ENCODE assay signal across 8 mouse cellular contexts in the genomic region with DNA sequence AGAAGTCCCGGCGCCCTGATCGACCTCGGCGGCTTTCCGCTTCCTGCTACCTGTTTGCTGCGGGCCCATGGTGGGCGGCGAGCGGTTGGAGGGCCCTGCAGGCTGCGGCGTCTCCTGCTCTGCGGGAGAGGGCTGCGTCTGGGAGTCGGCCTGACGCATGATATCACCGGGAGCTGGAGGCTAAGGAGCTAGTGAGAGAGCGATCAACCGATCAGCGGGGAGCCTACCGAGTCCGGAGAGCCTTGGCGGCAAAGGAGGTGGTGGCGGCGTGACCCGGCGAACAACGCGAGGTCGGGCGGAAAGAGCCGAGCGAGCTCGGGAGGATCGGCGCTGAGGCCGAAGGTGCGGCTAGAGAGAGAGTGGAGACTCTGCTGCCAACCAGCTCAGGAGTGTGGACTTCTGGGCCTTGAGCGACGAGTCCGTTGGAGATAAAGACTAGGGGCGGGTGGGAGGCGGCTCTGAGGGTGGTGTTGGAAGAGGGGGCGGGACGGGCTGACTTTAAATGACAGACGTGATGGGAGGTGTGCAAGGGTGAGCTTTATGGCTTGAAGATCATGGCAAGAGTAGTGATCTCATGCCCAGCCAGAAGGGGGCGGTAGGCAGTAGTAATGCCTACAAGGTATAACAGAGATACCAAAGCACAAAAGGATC. TPM values are rescaled to one million over a fixed set of nuclear protein-coding genes. Genes with fewer than 3 reads are reported as not detected.
DNase-seq lines count a peak whose midpoint lies in the region; ATAC-seq and TF ChIP-seq lines count a peak whose summit lies in the region.
"Had no signal": no experiment of that assay in that cellular context is flagged by ENCODE, and none has a peak within 500 bp of the region (broad histone marks: within the 10 kb centered on the region; RNA-seq: fewer than 3 reads in every experiment).

A gene (minus strand): TSS at position 437 of the 651 bp plus-strand sequence.

- H3K9me3 ChIP-seq in embryonic facial prominence, embryonic 13.5 days, result no peaks in the 10 kb centered on the region
- no peaks in the 10 kb centered on the region for H3K9me3 ChIP-seq in heart, embryonic 12.5 days (replicated peaks)
- H3K9me3 ChIP-seq in kidney, postnatal 0 days (replicated peaks; ENCODE audit: low read length), result no peaks in the 10 kb centered on the region
- no peaks in the 10 kb centered on the region for H3K9me3 ChIP-seq in limb, embryonic 15.5 days
- no peaks in the 10 kb centered on the region for H3K9me3 ChIP-seq in midbrain, postnatal 0 days (ENCODE audit: low read length)

- H3K4me1 ChIP-seq in embryonic facial prominence, embryonic 13.5 days, result no peaks in the 10 kb centered on the region
- no peaks in the 10 kb centered on the region for H3K4me1 ChIP-seq in heart, embryonic 12.5 days (replicated peaks)
- no peaks in the 10 kb centered on the region for H3K4me1 ChIP-seq in kidney, postnatal 0 days (replicated peaks; ENCODE audit: insufficient read depth, low read length)
- H3K4me1 ChIP-seq in limb, embryonic 15.5 days, result no peaks in the 10 kb centered on the region
- no peaks in the 10 kb centered on the region for H3K4me1 ChIP-seq in midbrain, postnatal 0 days (ENCODE audit: insufficient read depth, low read length)

- H3K4me2 ChIP-seq in embryonic facial prominence, embryonic 13.5 days, result peak within 1 kb of the TSS; percentile 66
- peak within 1 kb of the TSS; percentile 76 for H3K4me2 ChIP-seq in heart, embryonic 12.5 days
- H3K4me2 ChIP-seq in kidney, postnatal 0 days (ENCODE audit: low read length), result peak within 1 kb of the TSS; percentile 67
- H3K4me2 ChIP-seq in limb, embryonic 15.5 days, result peak within 1 kb of the TSS; percentile 63
- H3K4me2 ChIP-seq in midbrain, postnatal 0 days (ENCODE audit: low read depth, low read length, poor library complexity, severe bottlenecking), result peak within 1 kb of the TSS; percentile 72

- no peaks in the 10 kb centered on the region for H3K27me3 ChIP-seq in embryonic facial prominence, embryonic 13.5 days
- H3K27me3 ChIP-seq in heart, embryonic 12.5 days (replicated peaks), result 0 out of 2 replicates have a peak, but pooled peaks cover 3% of the 10 kb centered on the region
- no peaks in the 10 kb centered on the region for H3K27me3 ChIP-seq in kidney, postnatal 0 days (ENCODE audit: insufficient read depth, low read length)
- H3K27me3 ChIP-seq in limb, embryonic 15.5 days, result no peaks in the 10 kb centered on the region
- H3K27me3 ChIP-seq in midbrain, postnatal 0 days (ENCODE audit: insufficient read depth, low read length), result no peaks in the 10 kb centered on the region

- DNase-seq in c-Kit-positive CD71-negative TER-119-negative erythroid progenitor cells, embryonic 14.5 days (ENCODE audit: low read depth), result peak; percentile 4
- DNase-seq in kidney, postnatal 0 days (ENCODE audit: low spot score), result peak; percentile 51
- DNase-seq in midbrain, postnatal 0 days (ENCODE audit: low spot score), result peak; percentile 55
- DNase-seq in testis, postnatal 10 days (ENCODE audit: low spot score), result peak; percentile 86

- 24% methylated on average over 47 of the region's 47 CpGs for WGBS in embryonic facial prominence, embryonic 13.5 days
- WGBS in heart, embryonic 12.5 days, result 14% methylated on average over 47 of the region's 47 CpGs
- 34% methylated on average over 47 of the region's 47 CpGs for WGBS in kidney, postnatal 0 days
- WGBS in limb, embryonic 15.5 days, result 19% methylated on average over 47 of the region's 47 CpGs
- WGBS in midbrain, postnatal 0 days, result 25% methylated on average over 45 of the region's 47 CpGs

- H3K4me3 ChIP-seq in embryonic facial prominence, embryonic 13.5 days, result peak within 1 kb of the TSS; percentile 51
- peak within 1 kb of the TSS; percentile 59 for H3K4me3 ChIP-seq in heart, embryonic 12.5 days
- peak within 1 kb of the TSS; percentile 34 for H3K4me3 ChIP-seq in kidney, postnatal 0 days (replicated peaks; ENCODE audit: low read depth, low read length)
- peak within 1 kb of the TSS; percentile 50 for H3K4me3 ChIP-seq in limb, embryonic 15.5 days
- H3K4me3 ChIP-seq in midbrain, postnatal 0 days (ENCODE audit: low read depth, low read length), result peak within 1 kb of the TSS; percentile 49

- H3K36me3 ChIP-seq in embryonic facial prominence, embryonic 13.5 days, result no peaks in the 10 kb centered on the region
- no peaks in the 10 kb centered on the region for H3K36me3 ChIP-seq in heart, embryonic 12.5 days
- no peaks in the 10 kb centered on the region for H3K36me3 ChIP-seq in kidney, postnatal 0 days (ENCODE audit: insufficient read depth, low read length)
- no peaks in the 10 kb centered on the region for H3K36me3 ChIP-seq in limb, embryonic 15.5 days
- no peaks in the 10 kb centered on the region for H3K36me3 ChIP-seq in midbrain, postnatal 0 days (ENCODE audit: insufficient read depth, low read length)

- peak within 1 kb of the TSS; percentile 76 for H3K9ac ChIP-seq in embryonic facial prominence, embryonic 13.5 days
- peak within 1 kb of the TSS; percentile 65 for H3K9ac ChIP-seq in heart, embryonic 12.5 days
- H3K9ac ChIP-seq in kidney, postnatal 0 days (ENCODE audit: low read depth, low read length), result peak within 1 kb of the TSS; percentile 59
- H3K9ac ChIP-seq in limb, embryonic 15.5 days, result peak within 1 kb of the TSS; percentile 39
- H3K9ac ChIP-seq in midbrain, postnatal 0 days (replicated peaks; ENCODE audit: low read length, poor library complexity, severe bottlenecking), result peak within 1 kb of the TSS; percentile 70

- TF ChIP-seq CTCF in kidney, postnatal 0 days (IDR thresholded peaks at IDR 0.05; ENCODE audit: low read depth), result peak; percentile 54
- TF ChIP-seq CTCF in midbrain, postnatal 0 days (IDR thresholded peaks at IDR 0.05), result peak; percentile 60

- ATAC-seq in embryonic facial prominence, embryonic 13.5 days (ENCODE audit: insufficient number of reproducible peaks, insufficient read depth, low FRiP score, low TSS enrichment, low read depth), result peak; percentile 81
- ATAC-seq in heart, embryonic 12.5 days (ENCODE audit: insufficient number of reproducible peaks, low FRiP score), result peak; percentile 86
- ATAC-seq in kidney, postnatal 0 days (replicated peaks; ENCODE audit: low FRiP score, low read depth), result peak; percentile 95
- peak; percentile 52; the same call in 1 of the 2 replicates for ATAC-seq in limb, embryonic 15.5 days (ENCODE audit: insufficient number of reproducible peaks, low FRiP score, low TSS enrichment, low read depth)
- ATAC-seq in midbrain, postnatal 0 days (ENCODE audit: low FRiP score), result peak; percentile 91

- H3K27ac ChIP-seq in embryonic facial prominence, embryonic 13.5 days, result no peak within 1 kb of the TSS
- H3K27ac ChIP-seq in heart, embryonic 12.5 days (ENCODE audit: poor library complexity, severe bottlenecking), result no peak within 1 kb of the TSS
- H3K27ac ChIP-seq in kidney, postnatal 0 days, result no peak within 1 kb of the TSS
- H3K27ac ChIP-seq in limb, embryonic 15.5 days, result no peak within 1 kb of the TSS
- peak within 1 kb of the TSS; percentile 68 for H3K27ac ChIP-seq in midbrain, postnatal 0 days (ENCODE audit: low read depth, low read length)
- H3K27ac ChIP-seq: macrophage had no signal

RNA-seq across cellular contexts. Expression of the gene that starts here (rescaled TPM):
- polyA plus RNA-seq in embryonic facial prominence, embryonic 13.5 days (2015; fragmentation: Nextera tagmentation; extraction: Ambion mirVana), result 9.2 and 10.3 TPM in 2 replicates
- polyA plus RNA-seq in heart, embryonic 12.5 days (2016; fragmentation: Nextera tagmentation; extraction: Ambion mirVana), result 6.8 and 7.6 TPM in 2 replicates
- 4.4 and 4.8 TPM in 2 replicates for polyA plus RNA-seq in kidney, postnatal 0 days (2015; fragmentation: Nextera tagmentation; extraction: Ambion mirVana)
- 10.7 and 12.9 TPM in 2 replicates for polyA plus RNA-seq in limb, embryonic 15.5 days (2015; fragmentation: Nextera tagmentation; extraction: Ambion mirVana)
- total RNA-seq in midbrain, postnatal 0 days (2014; rRNA removed), result 21.8 and 24.2 TPM in 2 replicates
- 11.9 and 13.1 TPM in 2 replicates for polyA plus RNA-seq in midbrain, postnatal 0 days (2015; fragmentation: Nextera tagmentation; extraction: Ambion mirVana)
- polyA plus RNA-seq: macrophage had no signal

Comparison
In these comparisons a context has a peak if more than half of its experiments do, and no peak if none do; other contexts are left out.
1. DNase-seq: peak in every context shown above with its lines; median percentile 86 in testis, postnatal 10 days; 55 in midbrain, postnatal 0 days; 51 in kidney, postnatal 0 days; 4 in c-Kit-positive CD71-negative TER-119-negative erythroid progenitor cells, embryonic 14.5 days.